Mouse (Mus musculus) hindbrain, embryonic 15.5 days (tissue): ENCODE measurements around the gene Tfb2m. TPM values are rescaled to one million over a fixed set of nuclear protein-coding genes. Genes with fewer than 3 reads are reported as not detected.

Source experiments
- ATAC-seq: fragments of 200-750 bp; cut with Nextera tagmentation; 2 replicates; pipeline ENCODE4 v1.8.0; 2017; ENCODE audit warnings: low read depth, moderate number of reproducible peaks, moderate TSS enrichment; ENCODE audit not compliant: low FRiP score
- H3K27ac ChIP-seq: fragments of 300-500 bp; sonication (generic); replicated peaks from 2 replicates; pipeline ENCODE4 v1.5.1; 2015; ENCODE audit warnings: mild to moderate bottlenecking, inconsistent platforms
- H3K27me3 ChIP-seq: fragments of 300-500 bp; sonication (generic); 2 replicates; pipeline ENCODE4 v1.6.1; 2015; ENCODE audit warnings: control low read depth, inconsistent platforms
- H3K36me3 ChIP-seq: fragments of 300-500 bp; sonication (generic); 2 replicates; pipeline ENCODE4 v1.6.1; 2015; ENCODE audit warnings: control low read depth, inconsistent platforms
- H3K4me1 ChIP-seq: fragments of 300-500 bp; sonication (generic); replicated peaks from 2 replicates; pipeline ENCODE4 v1.6.1; 2015; ENCODE audit warnings: control low read depth, inconsistent platforms
- H3K4me2 ChIP-seq: fragments of 300-500 bp; sonication (generic); 2 replicates; pipeline ENCODE4 v1.6.1; 2015; ENCODE audit warnings: moderate library complexity, mild to moderate bottlenecking, inconsistent platforms
- H3K4me3 ChIP-seq: fragments of 300-500 bp; sonication (generic); 2 replicates; pipeline ENCODE4 v1.5.1; 2015; ENCODE audit warnings: mild to moderate bottlenecking, inconsistent platforms
- H3K9ac ChIP-seq: fragments of 300-500 bp; sonication (generic); 2 replicates; pipeline ENCODE4 v1.6.1; 2015; ENCODE audit warnings: inconsistent platforms
- H3K9me3 ChIP-seq: fragments of 300-500 bp; sonication (generic); 2 replicates; pipeline ENCODE4 v1.6.1; 2016; ENCODE audit warnings: control low read depth, inconsistent platforms
- WGBS: fragments of 180-500 bp; shearing (Covaris S2); methylation state at CpG from one replicate; pipeline ENCODE4 v1.1.7; 2015; 5-methylcytosine and 5-hydroxymethylcytosine counted together
- polyA plus RNA-seq: library from polyadenylated mRNA; unstranded; fragments of >200 nt; fragmentation: Nextera tagmentation; extraction: Ambion mirVana; gene quantifications from 2 replicates; pipeline ENCODE4 v1.2.1, GENCODE M21; 2015

The Tfb2m gene
- polyA plus RNA-seq, 1 experiment from 2014 or later: 31.0 TPM

- H3K36me3 ChIP-seq: no peaks in the 10 kb centered on the region
- peak within 1 kb of the TSS; percentile 62 for H3K9ac ChIP-seq
- H3K9me3 ChIP-seq: no peaks in the 10 kb centered on the region
- H3K4me1 ChIP-seq: peaks cover 12% of the 10 kb centered on the region
- ATAC-seq: peak; percentile 86
- WGBS: 6% methylated on average over 39 of the region's 39 CpGs
- H3K27me3 ChIP-seq: no peaks in the 10 kb centered on the region
- H3K4me3 ChIP-seq: peak within 1 kb of the TSS; percentile 91
- H3K4me2 ChIP-seq: peak within 1 kb of the TSS; percentile 97
- H3K27ac ChIP-seq: 0 out of 2 replicates have a peak within 1 kb of the TSS, but pooled peaks have one; percentile 36
These were observed 28.2 kb downstream of the Tfb2m start, which contains the start of gene Smyd3 for GRCm38 (mm10) chr1:179517713-179518465. Smyd3 (minus strand) TSS chr1:179518041.

DNA sequence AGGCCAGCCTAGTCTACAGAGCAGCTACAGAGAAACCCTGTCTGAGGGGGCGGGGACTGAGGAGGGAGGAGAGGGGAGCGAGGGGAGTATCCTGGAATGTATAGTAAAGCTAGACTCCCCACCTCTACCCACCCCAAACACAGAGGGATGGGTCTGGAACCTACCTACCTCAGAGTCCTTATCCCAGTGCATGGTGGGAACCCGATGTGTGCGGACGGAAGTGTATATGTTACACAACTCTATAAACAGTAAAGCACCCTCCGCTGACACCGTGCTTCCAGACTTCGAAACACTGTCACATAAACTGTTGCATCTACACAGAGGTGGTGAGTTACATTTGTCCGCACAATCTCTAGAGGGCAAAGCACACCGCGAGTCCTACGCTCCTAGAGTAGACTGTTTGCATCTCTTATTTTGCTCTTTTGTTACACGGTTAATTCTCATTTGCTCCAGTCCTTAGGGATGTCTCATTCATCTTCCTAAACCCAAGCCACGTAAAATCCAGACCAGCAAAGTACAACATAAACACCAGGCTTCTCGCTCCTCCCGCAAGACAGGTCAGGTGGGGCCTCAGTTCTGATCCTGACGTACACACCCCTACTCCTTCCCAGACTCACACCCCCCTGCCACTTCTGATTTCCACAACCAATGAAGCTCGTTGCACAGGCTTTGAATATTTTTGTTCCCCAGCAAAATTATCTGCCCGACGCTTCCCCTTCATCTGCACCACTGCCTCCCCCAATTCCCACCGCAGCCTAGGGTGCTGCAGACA lies 28.9 kb downstream of the Tfb2m start:
- H3K4me2 ChIP-seq: peak overlapping the region; percentile 97
- H3K36me3 ChIP-seq: no peaks in the 10 kb centered on the region
- H3K27ac ChIP-seq: 0 out of 2 replicates have a peak overlapping the region, but pooled peaks have one; percentile 36
- peak overlapping the region; percentile 91 for H3K4me3 ChIP-seq
- H3K4me1 ChIP-seq: peaks cover 12% of the 10 kb centered on the region
- peak overlapping the region; percentile 62 for H3K9ac ChIP-seq
- WGBS: under 1% methylated on average over 21 of the region's 21 CpGs
- no peaks in the 10 kb centered on the region for H3K27me3 ChIP-seq
- H3K9me3 ChIP-seq: no peaks in the 10 kb centered on the region
- ATAC-seq: peak; percentile 64; the same call in 1 of the 2 replicates

DNA sequence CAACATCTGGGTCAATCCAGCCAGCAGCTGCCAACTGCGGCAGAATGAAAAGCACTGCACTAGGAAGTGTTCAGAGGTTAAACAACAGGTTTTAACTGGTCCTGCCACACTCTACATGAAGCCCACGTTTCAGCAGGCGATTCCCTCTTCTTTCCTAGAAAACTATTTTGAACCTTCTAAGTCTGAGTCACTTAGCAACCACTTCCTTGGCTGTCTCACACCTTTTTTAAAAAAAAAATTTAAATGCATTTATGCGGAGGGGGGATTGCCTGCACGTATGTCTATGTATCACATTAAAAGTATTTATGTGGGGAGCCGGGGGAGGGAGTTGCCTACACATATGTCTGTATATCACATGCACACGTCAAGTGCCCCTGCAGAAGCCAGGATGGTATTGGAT lies 34.2 kb downstream of the Tfb2m start:
- Histone ChIP-seq H3K4me2 (no peak overlapping the region), H3K9me3 (no peaks in the 10 kb centered on the region), H3K27me3 (no peaks in the 10 kb centered on the region), H3K4me3 (no peak overlapping the region), H3K27ac (no peak overlapping the region), H3K4me1 (peaks cover 7% of the 10 kb centered on the region), H3K9ac (no peak overlapping the region), H3K36me3 (no peaks in the 10 kb centered on the region)
- ATAC-seq: no peak
- WGBS: 88% methylated on average over 7 of the region's 7 CpGs

DNA sequence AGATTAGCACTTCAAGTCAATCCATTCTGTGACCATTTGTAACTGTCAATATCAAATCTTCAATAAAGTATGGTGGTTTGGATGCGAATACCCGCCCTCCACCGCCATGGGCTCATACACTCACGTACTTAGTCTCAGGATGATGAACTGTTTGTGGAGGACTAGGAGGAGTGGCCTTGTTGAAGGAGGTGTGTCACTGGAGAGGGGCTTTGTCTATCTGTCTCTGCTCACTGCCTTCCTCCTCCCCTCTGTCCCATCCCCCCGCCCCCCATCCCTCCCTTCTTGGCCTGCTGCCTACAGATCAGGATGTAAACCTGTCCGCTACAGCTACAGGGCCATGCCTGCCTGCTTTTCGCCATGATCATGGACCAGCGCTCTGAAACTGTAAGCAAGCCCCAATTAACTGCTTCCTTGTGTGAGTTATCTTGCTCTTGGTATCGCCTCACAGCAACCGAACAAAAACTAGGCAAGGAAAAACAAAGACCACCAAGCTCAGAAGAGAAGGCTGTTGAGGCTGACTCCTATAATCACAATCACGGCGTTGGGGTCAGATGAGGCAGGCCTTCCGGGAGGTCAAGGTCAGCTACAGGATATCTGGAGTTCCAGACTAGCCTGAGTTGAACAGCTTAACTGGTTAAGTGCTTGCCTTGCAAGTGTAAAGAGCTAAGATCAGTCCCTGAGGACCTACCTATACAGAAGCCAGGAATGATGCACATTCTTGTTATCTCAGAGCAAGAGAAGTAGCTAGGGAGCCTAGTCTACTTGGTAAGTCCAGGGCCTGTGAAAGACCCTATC lies 35.3 kb downstream of the Tfb2m start:
- Histone ChIP-seq H3K27ac (no peak overlapping the region), H3K4me3 (no peak overlapping the region), H3K9me3 (no peaks in the 10 kb centered on the region), H3K9ac (no peak overlapping the region), H3K4me2 (no peak overlapping the region), H3K4me1 (no peaks in the 10 kb centered on the region), H3K27me3 (no peaks in the 10 kb centered on the region), H3K36me3 (no peaks in the 10 kb centered on the region)
- ATAC-seq: no peak
- WGBS: 87% methylated on average over 13 of the region's 13 CpGs

- no peak for ATAC-seq
- Histone ChIP-seq H3K27ac (no peak overlapping the region), H3K4me1 (no peaks in the 10 kb centered on the region), H3K4me2 (no peak overlapping the region), H3K36me3 (no peaks in the 10 kb centered on the region), H3K27me3 (no peaks in the 10 kb centered on the region), H3K4me3 (no peak overlapping the region), H3K9ac (no peak overlapping the region), H3K9me3 (no peaks in the 10 kb centered on the region)
- 66% methylated on average over 9 of the region's 9 CpGs for WGBS
These were observed 39.3 kb downstream of the Tfb2m start for GRCm38 (mm10) chr1:179506530-179507315.

- H3K36me3 ChIP-seq: no peaks in the 10 kb centered on the region
- no peaks in the 10 kb centered on the region for H3K9me3 ChIP-seq
- 22% methylated on average over 3 of the region's 3 CpGs for WGBS
- H3K4me2 ChIP-seq: no peak overlapping the region
- H3K4me3 ChIP-seq: no peak overlapping the region
- no peak overlapping the region for H3K27ac ChIP-seq
- H3K27me3 ChIP-seq: no peaks in the 10 kb centered on the region
- ATAC-seq: no peak
- H3K4me1 ChIP-seq: no peaks in the 10 kb centered on the region
- H3K9ac ChIP-seq: no peak overlapping the region
These were observed 43.5 kb downstream of the Tfb2m start for GRCm38 (mm10) chr1:179502565-179502964.

GRCm38 (mm10) chr1:179499257-179499656 lies 46.8 kb downstream of the Tfb2m start:
- 94% methylated on average over 3 of the region's 3 CpGs for WGBS
- H3K27me3 ChIP-seq: no peaks in the 10 kb centered on the region
- no peaks in the 10 kb centered on the region for H3K4me1 ChIP-seq
- no peak overlapping the region for H3K27ac ChIP-seq
- no peak overlapping the region for H3K4me2 ChIP-seq
- H3K9me3 ChIP-seq: no peaks in the 10 kb centered on the region
- no peaks in the 10 kb centered on the region for H3K36me3 ChIP-seq
- H3K9ac ChIP-seq: no peak overlapping the region
- H3K4me3 ChIP-seq: no peak overlapping the region
- no peak for ATAC-seq

GRCm38 (mm10) chr1:179492908-179493307 lies 53.2 kb downstream of the Tfb2m start:
- no peak overlapping the region for H3K27ac ChIP-seq
- H3K36me3 ChIP-seq: no peaks in the 10 kb centered on the region
- H3K27me3 ChIP-seq: no peaks in the 10 kb centered on the region
- no peak overlapping the region for H3K9ac ChIP-seq
- 0 out of 2 replicates have a peak, but pooled peaks cover 5% of the 10 kb centered on the region for H3K4me1 ChIP-seq
- ATAC-seq: no peak
- WGBS: 88% methylated on average over 5 of the region's 5 CpGs
- H3K9me3 ChIP-seq: no peaks in the 10 kb centered on the region
- no peak overlapping the region for H3K4me3 ChIP-seq
- no peak overlapping the region for H3K4me2 ChIP-seq

DNA sequence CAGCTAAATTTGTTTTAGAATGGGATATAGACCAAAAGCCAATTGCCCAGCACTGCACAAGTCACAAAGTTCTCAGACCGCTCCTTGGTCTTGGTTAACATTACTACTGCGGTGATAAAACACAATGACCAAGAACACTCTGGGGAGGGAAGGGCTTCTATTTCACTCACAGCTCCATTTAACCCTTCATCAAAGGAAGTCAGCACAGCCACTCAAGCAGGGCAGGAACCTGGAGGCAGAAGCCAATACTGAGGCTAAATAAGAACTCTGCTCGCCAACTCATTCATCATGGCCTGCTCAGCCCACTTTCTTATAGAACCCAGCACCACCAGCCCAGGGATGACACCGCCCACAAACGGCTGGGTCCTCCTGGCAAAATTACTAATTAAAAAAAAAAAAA lies 57.5 kb downstream of the Tfb2m start:
- H3K4me3 ChIP-seq: no peak overlapping the region
- H3K36me3 ChIP-seq: no peaks in the 10 kb centered on the region
- WGBS: 88% methylated on average over 5 of the region's 5 CpGs
- no peak overlapping the region for H3K4me2 ChIP-seq
- H3K27me3 ChIP-seq: no peaks in the 10 kb centered on the region
- no peaks in the 10 kb centered on the region for H3K9me3 ChIP-seq
- H3K9ac ChIP-seq: no peak overlapping the region
- 0 out of 2 replicates have a peak, but pooled peaks cover 5% of the 10 kb centered on the region for H3K4me1 ChIP-seq
- no peak for ATAC-seq
- H3K27ac ChIP-seq: no peak overlapping the region

DNA sequence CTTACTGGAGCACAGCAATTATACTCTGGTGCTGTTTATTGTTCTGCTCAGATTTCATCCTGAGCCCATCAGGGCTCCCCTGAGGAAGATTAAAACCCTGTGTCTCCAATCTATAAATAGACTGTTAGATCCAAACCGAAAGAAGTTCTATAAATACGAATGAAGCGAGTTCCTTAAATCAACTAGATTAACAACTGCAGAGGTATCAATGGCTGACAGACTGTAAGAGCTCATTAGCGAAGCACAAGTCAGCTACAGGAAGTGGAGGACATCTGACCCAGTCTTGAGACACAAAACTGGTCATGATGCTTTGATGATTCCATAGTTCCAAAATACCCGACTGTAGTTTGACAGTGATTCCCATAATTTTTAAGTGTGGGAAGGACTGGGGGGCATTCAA lies 58.1 kb downstream of the Tfb2m start:
- 59% methylated on average over 5 of the region's 5 CpGs for WGBS
- Histone ChIP-seq H3K27ac (no peak overlapping the region), H3K9ac (no peak overlapping the region), H3K36me3 (no peaks in the 10 kb centered on the region), H3K4me2 (no peak overlapping the region), H3K27me3 (no peaks in the 10 kb centered on the region), H3K4me1 (0 out of 2 replicates have a peak, but pooled peaks cover 5% of the 10 kb centered on the region), H3K4me3 (no peak overlapping the region), H3K9me3 (no peaks in the 10 kb centered on the region)
- ATAC-seq: no peak

DNA sequence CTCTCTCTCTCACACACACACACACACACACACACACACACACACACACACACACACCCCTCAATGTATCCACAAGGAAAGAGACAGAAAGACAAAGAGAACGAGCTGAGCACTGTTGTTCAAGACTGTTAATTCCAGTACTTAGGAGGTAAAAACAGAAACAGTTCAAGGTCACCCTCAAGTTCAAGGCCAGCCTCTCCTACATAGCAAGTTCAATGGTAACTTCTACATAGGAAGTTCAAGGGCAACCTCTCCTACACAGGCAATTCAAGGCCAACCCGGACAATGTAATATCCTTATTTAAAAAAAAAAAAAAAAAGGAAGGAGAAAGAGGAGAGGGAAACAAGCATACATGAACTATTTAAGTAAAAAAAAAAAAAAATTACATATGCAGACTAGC lies 58.8 kb downstream of the Tfb2m start:
- no peaks in the 10 kb centered on the region for H3K36me3 ChIP-seq
- ATAC-seq: no peak
- no peaks in the 10 kb centered on the region for H3K9me3 ChIP-seq
- H3K4me3 ChIP-seq: no peak overlapping the region
- WGBS: 81% methylated on average over 2 of the region's 2 CpGs
- 0 out of 2 replicates have a peak, but pooled peaks cover 5% of the 10 kb centered on the region for H3K4me1 ChIP-seq
- no peak overlapping the region for H3K27ac ChIP-seq
- no peak overlapping the region for H3K4me2 ChIP-seq
- H3K27me3 ChIP-seq: no peaks in the 10 kb centered on the region
- no peak overlapping the region for H3K9ac ChIP-seq
